Mouse (Mus musculus) liver, embryonic 11.5 days (tissue): ENCODE results near the gene Ptprm. TPM values are rescaled to one million over a fixed set of nuclear protein-coding genes. Genes with fewer than 3 reads are reported as not detected.

Source experiments
- ATAC-seq: fragments of 200-750 bp; cut with Nextera tagmentation; replicated peaks from 2 replicates; pipeline ENCODE4 v1.8.0; 2017; ENCODE audit warnings: moderate number of reproducible peaks, mild to moderate bottlenecking, moderate TSS enrichment, moderate library complexity; ENCODE audit not compliant: low FRiP score
- DNase-seq: peaks from one replicate; pipeline ENCODE4 v3.0.0-alpha.2; 2017; ENCODE audit warnings: low spot score
- H3K27ac ChIP-seq: fragments of 300-500 bp; sonication (generic); 2 replicates; pipeline ENCODE4 v1.5.1; 2014; ENCODE audit warnings: mild to moderate bottlenecking, low read depth, low read length, control low read depth
- H3K27me3 ChIP-seq: fragments of 300-500 bp; sonication (generic); replicated peaks from 2 replicates; pipeline ENCODE4 v1.6.1; 2014; ENCODE audit warnings: low read length, mixed read lengths; ENCODE audit not compliant: control insufficient read depth, insufficient read depth
- H3K36me3 ChIP-seq: fragments of 300-500 bp; sonication (generic); 2 replicates; pipeline ENCODE4 v1.6.1; 2014; ENCODE audit warnings: mild to moderate bottlenecking, low read length, moderate library complexity, mixed read lengths; ENCODE audit not compliant: control insufficient read depth, insufficient read depth
- H3K4me1 ChIP-seq: fragments of 300-500 bp; sonication (generic); replicated peaks from 2 replicates; pipeline ENCODE4 v1.6.1; 2014; ENCODE audit warnings: low read length, mixed read lengths; ENCODE audit not compliant: control insufficient read depth, insufficient read depth
- H3K4me2 ChIP-seq: fragments of 300-500 bp; sonication (generic); 2 replicates; pipeline ENCODE4 v1.6.1; 2014; ENCODE audit warnings: mild to moderate bottlenecking, control low read depth, moderate library complexity
- H3K4me3 ChIP-seq: fragments of 300-500 bp; sonication (generic); 2 replicates; pipeline ENCODE4 v1.5.1; 2014; ENCODE audit warnings: low read depth, low read length, control low read depth
- H3K9ac ChIP-seq: fragments of 300-500 bp; sonication (generic); 2 replicates; pipeline ENCODE4 v1.6.1; 2014; ENCODE audit warnings: low read depth, low read length, control low read depth
- H3K9me3 ChIP-seq: fragments of 300-500 bp; sonication (generic); 2 replicates; pipeline ENCODE4 v1.6.1; 2016; ENCODE audit warnings: low read length, inconsistent platforms, mixed read lengths; ENCODE audit not compliant: control insufficient read depth
- WGBS: fragments of 180-500 bp; shearing (Covaris S2); extraction: QIAGEN DNeasy Blood & Tissue Kit; methylation state at CpG from one replicate; pipeline ENCODE4 v1.1.7; 2014; 5-methylcytosine and 5-hydroxymethylcytosine counted together
- polyA plus RNA-seq: library from polyadenylated mRNA; unstranded; fragments of >200 nt; fragmentation: Nextera tagmentation; extraction: Ambion mirVana; gene quantifications from 2 replicates; pipeline ENCODE4 v1.2.1, GENCODE M21; 2014

Ptprm gene
- polyA plus RNA-seq, 1 experiment from 2014 or later, result 5.7 TPM

GRCm38 (mm10) chr17:67027274-67027673, 327.0 kb downstream of the Ptprm start:
- H3K4me1 ChIP-seq, result no peaks in the 10 kb centered on the region
- WGBS, result 84% methylated on average over 9 of the region's 9 CpGs
- no peak overlapping the region for H3K9ac ChIP-seq
- H3K36me3 ChIP-seq, result no peaks in the 10 kb centered on the region
- H3K4me2 ChIP-seq, result no peak overlapping the region
- H3K27me3 ChIP-seq, result no peaks in the 10 kb centered on the region
- ATAC-seq (no peak), DNase-seq (no peak)
- H3K9me3 ChIP-seq, result no peaks in the 10 kb centered on the region
- no peak overlapping the region for H3K27ac ChIP-seq
- no peak overlapping the region for H3K4me3 ChIP-seq

GRCm38 (mm10) chr17:67016501-67016900, 337.8 kb downstream of the Ptprm start:
- no peaks in the 10 kb centered on the region for H3K36me3 ChIP-seq
- no peak overlapping the region for H3K9ac ChIP-seq
- H3K9me3 ChIP-seq, result no peaks in the 10 kb centered on the region
- H3K4me1 ChIP-seq, result no peaks in the 10 kb centered on the region
- no peak overlapping the region for H3K27ac ChIP-seq
- no peak overlapping the region for H3K4me3 ChIP-seq
- ATAC-seq (no peak), DNase-seq (no peak)
- H3K27me3 ChIP-seq, result no peaks in the 10 kb centered on the region
- H3K4me2 ChIP-seq, result no peak overlapping the region
- WGBS, result 70% methylated on average over 6 of the region's 6 CpGs

GRCm38 (mm10) chr17:67013217-67013616, 341.0 kb downstream of the Ptprm start:
- ATAC-seq (no peak), DNase-seq (no peak)
- H3K27ac ChIP-seq, result no peak overlapping the region
- H3K36me3 ChIP-seq, result no peaks in the 10 kb centered on the region
- no peak overlapping the region for H3K4me3 ChIP-seq
- no peak overlapping the region for H3K4me2 ChIP-seq
- 81% methylated on average over 6 of the region's 6 CpGs for WGBS
- H3K4me1 ChIP-seq, result no peaks in the 10 kb centered on the region
- H3K27me3 ChIP-seq, result no peaks in the 10 kb centered on the region
- H3K9ac ChIP-seq, result no peak overlapping the region
- H3K9me3 ChIP-seq, result no peaks in the 10 kb centered on the region

GRCm38 (mm10) chr17:67011836-67012583, 342.2 kb downstream of the Ptprm start:
- no peaks in the 10 kb centered on the region for H3K4me1 ChIP-seq
- H3K9me3 ChIP-seq, result no peaks in the 10 kb centered on the region
- H3K4me2 ChIP-seq, result no peak overlapping the region
- H3K27ac ChIP-seq, result no peak overlapping the region
- H3K4me3 ChIP-seq, result no peak overlapping the region
- H3K9ac ChIP-seq, result no peak overlapping the region
- DNase-seq (no peak), ATAC-seq (no peak)
- H3K27me3 ChIP-seq, result no peaks in the 10 kb centered on the region
- H3K36me3 ChIP-seq, result no peaks in the 10 kb centered on the region
- WGBS, result 85% methylated on average over 6 of the region's 6 CpGs

- no peaks in the 10 kb centered on the region for H3K27me3 ChIP-seq
- WGBS, result 78% methylated on average over 4 of the region's 4 CpGs
- H3K36me3 ChIP-seq, result no peaks in the 10 kb centered on the region
- no peaks in the 10 kb centered on the region for H3K4me1 ChIP-seq
- H3K4me2 ChIP-seq, result no peak overlapping the region
- no peak overlapping the region for H3K27ac ChIP-seq
- no peak overlapping the region for H3K4me3 ChIP-seq
- DNase-seq, result no peak
- H3K9ac ChIP-seq, result no peak overlapping the region
- no peaks in the 10 kb centered on the region for H3K9me3 ChIP-seq
- ATAC-seq, result no peak
Observed at GRCm38 (mm10) chr17:67010136-67010535, 344.1 kb downstream of the Ptprm start.

- H3K9me3 ChIP-seq, result no peaks in the 10 kb centered on the region
- no peak overlapping the region for H3K27ac ChIP-seq
- no peak overlapping the region for H3K9ac ChIP-seq
- DNase-seq (no peak), ATAC-seq (no peak)
- H3K4me3 ChIP-seq, result no peak overlapping the region
- no peaks in the 10 kb centered on the region for H3K36me3 ChIP-seq
- H3K4me1 ChIP-seq, result no peaks in the 10 kb centered on the region
- 89% methylated on average over 9 of the region's 9 CpGs for WGBS
- H3K4me2 ChIP-seq, result no peak overlapping the region
- no peaks in the 10 kb centered on the region for H3K27me3 ChIP-seq
Observed at GRCm38 (mm10) chr17:67008137-67008536, 346.1 kb downstream of the Ptprm start.

- Histone ChIP-seq H3K4me2 (no peak overlapping the region), H3K9me3 (no peaks in the 10 kb centered on the region), H3K36me3 (no peaks in the 10 kb centered on the region), H3K4me3 (no peak overlapping the region), H3K4me1 (no peaks in the 10 kb centered on the region), H3K27me3 (no peaks in the 10 kb centered on the region), H3K27ac (no peak overlapping the region), H3K9ac (no peak overlapping the region)
- no peak for ATAC-seq
- DNase-seq, result no peak
- 81% methylated on average over 14 of the region's 14 CpGs for WGBS
Observed at GRCm38 (mm10) chr17:67006740-67007385, 347.4 kb downstream of the Ptprm start.

GRCm38 (mm10) chr17:66996882-66997281, 357.4 kb downstream of the Ptprm start:
- Histone ChIP-seq H3K4me1 (no peaks in the 10 kb centered on the region), H3K27me3 (no peaks in the 10 kb centered on the region), H3K4me3 (no peak overlapping the region), H3K27ac (no peak overlapping the region), H3K9ac (no peak overlapping the region), H3K9me3 (no peaks in the 10 kb centered on the region), H3K4me2 (no peak overlapping the region), H3K36me3 (no peaks in the 10 kb centered on the region)
- WGBS, result 70% methylated on average over 2 of the region's 2 CpGs
- DNase-seq (no peak), ATAC-seq (no peak)

GRCm38 (mm10) chr17:66996016-66996415, 358.2 kb downstream of the Ptprm start:
- Histone ChIP-seq H3K36me3 (no peaks in the 10 kb centered on the region), H3K4me1 (no peaks in the 10 kb centered on the region), H3K4me2 (no peak overlapping the region), H3K27me3 (no peaks in the 10 kb centered on the region), H3K4me3 (no peak overlapping the region), H3K27ac (no peak overlapping the region), H3K9ac (no peak overlapping the region), H3K9me3 (no peaks in the 10 kb centered on the region)
- no peak for ATAC-seq
- no peak for DNase-seq
- WGBS, result 90% methylated on average over 6 of the region's 6 CpGs
